Mouse (Mus musculus) heart, embryonic 14.5 days (tissue): ENCODE measurements around the gene Ccpg1. TPM values are rescaled to one million over a fixed set of nuclear protein-coding genes. Genes with fewer than 3 reads are reported as not detected.

Experiments used
- ATAC-seq: fragments of 200-750 bp; cut with Nextera tagmentation; 2 replicates; pipeline ENCODE4 v1.8.0; 2017; ENCODE audit warnings: low read depth, moderate TSS enrichment; ENCODE audit not compliant: insufficient number of reproducible peaks, insufficient read depth, low FRiP score
- H3K27ac ChIP-seq, 2 experiments: fragments of 200-500 bp in 1 of 2; fragments of 300-500 bp in 1 of 2; sonication (generic) in 1 of 2; replicated peaks in 1 of 2; 2 replicates each; pipeline ENCODE4 v1.5.1; 2012 to 2014; ENCODE audit warnings: low read depth in 2 of 2, low read length in 2 of 2, control low read depth in 1 of 2, mild to moderate bottlenecking in 1 of 2, mixed read lengths in 1 of 2; ENCODE audit not compliant: control insufficient read depth in 1 of 2, insufficient read depth in 1 of 2
- H3K27me3 ChIP-seq: fragments of 300-500 bp; sonication (generic); 2 replicates; pipeline ENCODE4 v1.6.1; 2014; ENCODE audit warnings: mild to moderate bottlenecking, low read length, control low read depth; ENCODE audit not compliant: control insufficient read depth, insufficient read depth
- H3K36me3 ChIP-seq: fragments of 300-500 bp; sonication (generic); 2 replicates; pipeline ENCODE4 v1.6.1; 2014; ENCODE audit warnings: mild to moderate bottlenecking, control low read depth, low read length, mixed read lengths; ENCODE audit not compliant: control insufficient read depth, insufficient read depth
- H3K4me1 ChIP-seq, 2 experiments: fragments of 200-500 bp in 1 of 2; fragments of 300-500 bp in 1 of 2; sonication (generic) in 1 of 2; 2 replicates each; pipeline ENCODE4 v1.6.1; 2012 to 2014; ENCODE audit warnings: low read length in 2 of 2, control low read depth in 1 of 2, mixed read lengths in 1 of 2; ENCODE audit not compliant: control insufficient read depth in 2 of 2, insufficient read depth in 2 of 2
- H3K4me2 ChIP-seq: fragments of 300-500 bp; sonication (generic); 2 replicates; pipeline ENCODE4 v1.6.1; 2014; ENCODE audit warnings: mild to moderate bottlenecking, low read length
- H3K4me3 ChIP-seq, 2 experiments: fragments of 200-500 bp in 1 of 2; fragments of 300-500 bp in 1 of 2; sonication (generic) in 1 of 2; 2 replicates each; pipeline ENCODE4 v1.5.1; 2012 to 2014; ENCODE audit warnings: low read length in 2 of 2, mild to moderate bottlenecking in 2 of 2, control low read depth in 1 of 2, low read depth in 1 of 2, moderate library complexity in 1 of 2; ENCODE audit not compliant: control insufficient read depth in 1 of 2, insufficient read depth in 1 of 2
- H3K9ac ChIP-seq: fragments of 300-500 bp; sonication (generic); 2 replicates; pipeline ENCODE4 v1.6.1; 2014; ENCODE audit warnings: mild to moderate bottlenecking, low read length
- H3K9me3 ChIP-seq: fragments of 300-500 bp; sonication (generic); 2 replicates; pipeline ENCODE4 v1.6.1; 2016; ENCODE audit warnings: low read length, control low read depth; ENCODE audit not compliant: control insufficient read depth
- WGBS: fragments of 180-500 bp; shearing (Covaris S2); extraction: QIAGEN DNeasy Blood & Tissue Kit; methylation state at CpG from one replicate; pipeline ENCODE4 v1.1.7; 2014; 5-methylcytosine and 5-hydroxymethylcytosine counted together
- polyA plus RNA-seq: library from polyadenylated mRNA; unstranded; fragments of >200 nt; fragmentation: Nextera tagmentation; extraction: Ambion mirVana; gene quantifications from 2 replicates; pipeline ENCODE4 v1.2.1, GENCODE M21; 2014

Ccpg1 gene
- polyA plus RNA-seq = 29.8 and 31.3 TPM in 2 replicates

DNA sequence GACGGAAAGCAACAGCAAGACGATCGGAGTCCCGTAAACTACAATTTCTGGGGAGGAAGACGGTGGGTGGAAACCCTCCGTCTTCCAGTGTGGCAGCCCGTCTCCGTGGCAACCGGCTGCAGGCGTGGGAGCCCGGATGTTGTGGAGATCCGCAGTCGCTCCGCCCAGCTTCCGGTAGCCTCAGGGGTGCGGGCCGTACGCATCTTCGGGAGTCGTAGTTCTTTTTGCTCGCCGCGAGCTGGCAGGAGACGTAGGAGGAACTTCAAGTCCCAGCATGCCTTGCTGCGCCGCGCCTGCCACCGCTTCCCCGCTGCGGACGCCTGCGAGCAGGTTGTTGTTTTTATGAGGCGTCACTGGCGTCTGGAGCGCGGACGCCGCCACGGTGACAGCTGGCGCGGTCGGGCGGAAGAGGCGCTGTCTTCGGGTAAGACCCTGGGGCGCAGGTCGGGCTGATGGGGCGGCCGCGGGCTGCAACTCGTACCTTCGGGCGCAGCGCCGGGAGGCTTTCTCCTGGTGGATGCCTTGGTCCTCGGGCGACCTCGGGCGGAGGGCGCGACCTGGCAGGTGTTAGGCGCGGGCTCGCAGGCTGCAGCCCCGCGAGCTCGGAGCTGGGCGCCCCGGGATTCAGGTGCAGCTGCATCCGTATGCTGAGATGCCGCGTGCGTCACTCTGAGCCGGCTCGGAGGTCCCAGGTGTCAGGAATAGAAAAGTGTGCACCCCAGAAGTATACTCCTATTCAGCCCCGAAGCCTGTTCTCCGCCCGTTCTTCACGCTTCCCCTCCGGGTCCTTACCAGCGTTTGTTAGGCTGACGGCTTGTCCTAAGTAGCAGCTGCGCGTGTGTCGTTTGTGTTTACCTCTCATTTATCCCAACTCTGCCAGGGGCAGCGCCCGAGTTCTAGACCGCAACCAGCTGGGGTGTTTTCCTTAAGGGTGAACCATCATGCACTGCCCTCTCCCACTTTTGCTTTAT lies at the start of gene Ccpg1, which contains the start of gene Ccpg1os:
Ccpg1 (plus strand) TSS at position 180 of the 971 bp plus-strand sequence.
Ccpg1os (minus strand) TSS at position 133 of the 971 bp plus-strand sequence.
- no peak within 1 kb of the TSS for H3K27ac ChIP-seq
- H3K27me3 ChIP-seq = no peaks in the 10 kb centered on the region
- H3K36me3 ChIP-seq = no peaks in the 10 kb centered on the region
- H3K9me3 ChIP-seq = no peaks in the 10 kb centered on the region
- peak; percentile 99 for ATAC-seq
- H3K4me3 ChIP-seq = peak within 1 kb of the TSS; percentile 78 to 96
- peaks cover 0 to 12% of the 10 kb centered on the region in 2 experiments; a peak in 2 of 4 replicates for H3K4me1 ChIP-seq
- WGBS = under 1% methylated on average over 88 of the region's 88 CpGs
- peak within 1 kb of the TSS; percentile 93 for H3K4me2 ChIP-seq
- H3K9ac ChIP-seq = peak within 1 kb of the TSS; percentile 83

DNA sequence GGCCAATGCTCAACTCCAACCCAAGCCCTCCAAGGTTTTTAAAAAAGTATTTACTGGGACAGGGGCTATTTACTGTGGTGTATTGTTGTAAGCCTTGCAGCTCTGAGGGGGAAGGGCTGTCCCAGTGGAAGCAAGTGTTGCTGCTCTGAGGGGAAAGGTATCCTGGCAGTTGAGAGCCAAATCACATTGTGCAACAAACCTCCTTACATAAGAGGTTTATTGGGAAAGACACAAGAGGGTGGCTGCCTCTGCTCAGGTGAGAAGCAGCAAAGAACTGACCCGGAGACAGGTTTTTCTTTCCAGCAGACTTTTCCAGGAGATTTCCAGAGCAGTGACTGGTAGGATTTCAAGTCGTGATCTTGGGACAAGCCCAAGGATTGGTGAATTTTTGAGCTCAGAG lies 48.9 kb upstream of the Ccpg1 start:
- H3K9ac ChIP-seq = no peak overlapping the region
- no peak overlapping the region for H3K4me2 ChIP-seq
- no peak for ATAC-seq
- H3K36me3 ChIP-seq = no peaks in the 10 kb centered on the region
- H3K4me1 ChIP-seq = no peaks in the 10 kb centered on the region
- no peaks in the 10 kb centered on the region for H3K9me3 ChIP-seq
- H3K27ac ChIP-seq = no peak overlapping the region
- 66% methylated on average over 2 of the region's 2 CpGs for WGBS
- no peak overlapping the region for H3K4me3 ChIP-seq
- no peaks in the 10 kb centered on the region for H3K27me3 ChIP-seq

DNA sequence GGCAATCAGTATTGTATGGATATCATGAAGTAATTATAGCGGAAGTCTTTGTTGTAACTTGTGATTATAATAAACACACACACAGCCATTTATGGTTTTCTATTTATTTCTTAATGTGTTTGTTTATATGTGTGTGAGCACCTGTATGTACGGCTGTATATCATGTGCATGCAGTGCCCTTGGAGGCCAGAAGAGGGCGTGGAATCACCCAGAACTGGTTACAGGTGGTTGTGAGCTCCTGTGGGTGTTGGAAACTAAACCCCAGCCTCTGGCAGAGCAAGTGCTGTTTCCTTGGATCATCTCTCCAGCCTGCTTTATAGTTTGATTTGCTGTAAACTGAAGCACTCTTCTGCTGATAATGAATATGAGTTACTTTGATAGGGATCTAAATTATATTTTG lies 41.8 kb upstream of the Ccpg1 start:
- ATAC-seq = no peak
- Histone ChIP-seq H3K9me3 (0 out of 2 replicates have a peak, but pooled peaks cover 5% of the 10 kb centered on the region), H3K36me3 (peaks cover 20% of the 10 kb centered on the region; the same call in 1 of the 2 replicates), H3K4me3 (no peak overlapping the region), H3K9ac (no peak overlapping the region), H3K27ac (no peak overlapping the region), H3K4me2 (no peak overlapping the region), H3K27me3 (no peaks in the 10 kb centered on the region), H3K4me1 (no peaks in the 10 kb centered on the region)
- 64% methylated on average over 3 of the region's 3 CpGs for WGBS

DNA sequence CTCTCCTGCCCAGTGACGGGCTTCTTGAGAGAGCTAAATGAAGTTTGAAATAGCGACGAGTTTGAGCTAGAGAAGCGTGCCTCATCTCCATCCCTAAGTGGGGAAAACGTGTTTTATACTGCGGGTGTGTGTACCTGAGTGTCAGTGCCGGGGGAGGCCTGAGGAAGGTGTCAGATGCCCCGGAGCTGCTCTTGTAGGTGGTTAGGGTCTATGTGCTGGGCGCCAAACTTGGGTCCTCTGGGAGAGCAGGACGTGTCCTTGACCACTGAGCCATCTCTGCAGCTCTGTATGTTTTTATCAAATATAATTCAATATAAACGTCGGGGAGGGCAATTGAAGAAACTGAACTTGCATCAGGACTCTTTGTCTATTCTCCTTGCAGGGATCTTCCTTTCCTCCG lies 40.9 kb upstream of the Ccpg1 start:
- Histone ChIP-seq H3K36me3 (peaks cover 20% of the 10 kb centered on the region; the same call in 1 of the 2 replicates), H3K27ac (no peak overlapping the region), H3K27me3 (no peaks in the 10 kb centered on the region), H3K4me3 (no peak overlapping the region), H3K9ac (no peak overlapping the region), H3K9me3 (0 out of 2 replicates have a peak, but pooled peaks cover 5% of the 10 kb centered on the region), H3K4me1 (no peaks in the 10 kb centered on the region), H3K4me2 (no peak overlapping the region)
- ATAC-seq = no peak
- WGBS = 82% methylated on average over 13 of the region's 13 CpGs

DNA sequence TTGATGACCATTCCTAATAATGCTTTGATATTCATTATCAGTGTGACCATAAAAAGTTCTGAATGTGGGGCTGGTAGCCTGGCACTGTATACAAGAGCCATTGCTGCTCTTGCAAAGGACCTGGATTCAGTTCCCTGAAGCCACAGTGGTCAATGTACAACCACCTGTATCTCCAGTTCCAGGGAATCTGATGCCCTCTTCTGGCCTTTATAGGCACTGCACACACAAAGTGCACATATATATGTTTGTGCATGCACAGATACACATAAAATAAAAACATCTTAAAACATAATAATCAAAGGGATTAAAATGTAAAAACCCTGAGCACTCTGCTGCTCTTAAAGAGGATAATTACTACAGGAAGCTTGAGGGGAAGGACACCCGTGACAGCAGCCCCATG lies 38.2 kb upstream of the Ccpg1 start:
- ATAC-seq = no peak
- Histone ChIP-seq H3K4me2 (no peak overlapping the region), H3K9ac (no peak overlapping the region), H3K27ac (no peak overlapping the region), H3K27me3 (no peaks in the 10 kb centered on the region), H3K4me1 (no peaks in the 10 kb centered on the region), H3K36me3 (peaks cover 20% of the 10 kb centered on the region; the same call in 1 of the 2 replicates), H3K4me3 (no peak overlapping the region), H3K9me3 (0 out of 2 replicates have a peak, but pooled peaks cover 5% of the 10 kb centered on the region)
- WGBS = 89% methylated on average over 1 of the region's 1 CpGs

DNA sequence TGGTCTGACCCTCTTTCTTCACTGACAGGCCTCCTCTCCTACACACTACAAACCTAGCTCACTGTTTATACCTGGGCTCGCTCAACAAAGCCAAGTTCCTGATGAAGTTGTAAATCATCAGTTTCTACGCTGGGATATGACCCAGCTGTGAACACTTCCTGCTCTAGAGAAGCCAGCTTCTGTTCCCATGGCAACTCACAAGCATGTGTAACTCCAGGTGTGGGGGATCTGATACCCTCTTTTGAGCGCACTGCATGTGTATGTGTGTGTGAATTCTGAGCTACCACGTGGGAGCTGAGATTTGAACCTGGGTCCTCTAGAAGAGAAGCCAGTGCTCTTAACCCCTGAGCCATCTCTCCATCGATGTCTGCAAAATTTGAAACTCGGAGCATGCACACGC lies 35.7 kb upstream of the Ccpg1 start:
- no peaks in the 10 kb centered on the region for H3K4me1 ChIP-seq
- H3K9me3 ChIP-seq = 0 out of 2 replicates have a peak, but pooled peaks cover 5% of the 10 kb centered on the region
- WGBS = 75% methylated on average over 7 of the region's 7 CpGs
- no peak for ATAC-seq
- H3K9ac ChIP-seq = no peak overlapping the region
- no peak overlapping the region for H3K4me2 ChIP-seq
- no peak overlapping the region for H3K4me3 ChIP-seq
- H3K27me3 ChIP-seq = no peaks in the 10 kb centered on the region
- peaks cover 20% of the 10 kb centered on the region; the same call in 1 of the 2 replicates for H3K36me3 ChIP-seq
- H3K27ac ChIP-seq = no peak overlapping the region

DNA sequence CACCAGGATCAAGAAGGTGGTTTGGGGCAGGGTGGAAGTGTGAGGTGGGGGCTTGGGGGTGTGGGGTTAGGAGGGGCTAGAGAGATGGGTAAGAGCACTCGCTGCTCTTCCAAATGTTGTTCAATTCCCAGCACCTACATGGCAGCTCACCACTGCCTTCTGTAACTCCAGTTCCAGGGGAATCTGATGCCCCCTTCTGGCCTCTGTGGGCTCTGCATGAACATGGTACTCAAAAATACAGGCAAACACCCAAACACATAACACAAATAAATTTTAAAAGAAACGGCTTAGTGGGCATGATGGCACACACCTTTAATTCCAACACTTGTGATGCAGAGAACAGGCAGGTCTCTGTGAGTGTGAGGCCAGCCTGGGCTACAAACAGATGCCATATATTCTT lies 30.5 kb upstream of the Ccpg1 start:
- no peak overlapping the region for H3K4me2 ChIP-seq
- H3K4me1 ChIP-seq = peaks cover 0 to 4% of the 10 kb centered on the region in 2 experiments; a peak in 1 of 4 replicates
- H3K36me3 ChIP-seq = no peaks in the 10 kb centered on the region
- no peak overlapping the region for H3K27ac ChIP-seq
- no peaks in the 10 kb centered on the region for H3K27me3 ChIP-seq
- no peak overlapping the region for H3K4me3 ChIP-seq
- no peaks in the 10 kb centered on the region for H3K9me3 ChIP-seq
- H3K9ac ChIP-seq = no peak overlapping the region
- 51% methylated on average over 2 of the region's 2 CpGs for WGBS
- no peak for ATAC-seq
